Mouse (Mus musculus) thymus, adult 2 months (tissue): Measurements from ENCODE around the gene Fam189b.

ENCODE experiments used
- CTCF ChIP-seq: fragments of 200-500 bp; IDR thresholded peaks from 2 replicates; pipeline ENCODE4 v1.5.1; 2012; ENCODE audit warnings: mild to moderate bottlenecking, control low read depth, low read length, moderate library complexity, borderline replicate concordance; ENCODE audit not compliant: control insufficient read depth, poor library complexity, insufficient read depth; ENCODE audit errors: extremely low read depth
- POLR2A ChIP-seq: fragments of 200-500 bp; IDR thresholded peaks from 2 replicates; pipeline ENCODE4 v1.6.1; 2012; ENCODE audit warnings: mild to moderate bottlenecking, low read length, control low read depth, moderate library complexity; ENCODE audit not compliant: control insufficient read depth, poor library complexity, insufficient read depth; ENCODE audit errors: extremely low read depth

DNA sequence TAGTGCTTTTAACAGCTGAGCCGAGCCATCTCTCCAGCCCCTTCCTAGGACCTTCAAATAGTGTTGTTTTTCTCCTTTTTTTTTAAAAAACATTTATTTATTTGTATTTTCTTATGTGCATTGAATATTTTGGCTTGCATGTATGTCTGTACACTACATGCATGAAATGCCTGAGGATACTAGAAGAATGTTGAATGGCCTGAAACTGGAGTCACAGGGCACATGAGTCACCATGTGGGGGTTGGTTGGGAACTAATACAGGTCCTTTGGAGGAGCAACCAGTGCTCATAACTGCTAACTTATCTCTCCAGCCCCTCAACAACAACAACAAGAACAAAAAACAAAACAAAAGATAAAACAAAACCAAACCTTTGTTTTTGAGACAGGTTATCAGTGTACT is 19.8 kb upstream of the Fam189b start:
- no peak for TF ChIP-seq CTCF
- no peak for TF ChIP-seq POLR2A
